Mouse (Mus musculus): ENCODE measurements around the gene Vps4a. TPM values are rescaled to one million over a fixed set of nuclear protein-coding genes. Genes with fewer than 3 reads are reported as not detected.
A peak's percentile ranks its signal among the peaks of the same experiment; 100 is the strongest.

The Vps4a gene
- total RNA-seq, 1 experiment from 2014 or later, result 102 TPM

- peak; percentile 85 for DNase-seq
Measured at GRCm38 (mm10) chr8:107048061-107048941, 17.3 kb downstream of the Vps4a start, which contains the start of gene Pdf. Gene Pdf (minus strand): TSS chr8:107048614.

GRCm38 (mm10) chr8:107049480-107049879, 18.5 kb downstream of the Vps4a start:
- no peak for DNase-seq

GRCm38 (mm10) chr8:107052046-107052445, 21.0 kb downstream of the Vps4a start:
- no peak for DNase-seq

GRCm38 (mm10) chr8:107056076-107056972, 25.3 kb downstream of the Vps4a start, which contains the start of the genes Cog8 and Nip7:
Gene Cog8 (minus strand): TSS chr8:107056689.
Gene Nip7 (plus strand): TSS chr8:107056877.
- DNase-seq, result peak; percentile 93

GRCm38 (mm10) chr8:107056973-107057369, 25.9 kb downstream of the Vps4a start:
- DNase-seq, result no peak

- DNase-seq, result no peak
Measured at GRCm38 (mm10) chr8:107062613-107063012, 31.6 kb downstream of the Vps4a start.

- peak; percentile 23 for DNase-seq
Measured at GRCm38 (mm10) chr8:107065511-107066496, 34.8 kb downstream of the Vps4a start, which contains the start of gene Tmed6. Gene Tmed6 (minus strand): TSS chr8:107065644.

- no peak for DNase-seq
Measured at GRCm38 (mm10) chr8:107073706-107074105, 42.7 kb downstream of the Vps4a start.

- DNase-seq, result no peak
Measured at GRCm38 (mm10) chr8:107074128-107074527, 43.1 kb downstream of the Vps4a start.

GRCm38 (mm10) chr8:107076239-107076888, 45.3 kb downstream of the Vps4a start:
- peak; percentile 44 for DNase-seq

GRCm38 (mm10) chr8:107085358-107085757, 54.3 kb downstream of the Vps4a start:
- DNase-seq, result no peak

GRCm38 (mm10) chr8:107086018-107086417, 55.0 kb downstream of the Vps4a start:
- no peak for DNase-seq

GRCm38 (mm10) chr8:107088526-107089063, 57.6 kb downstream of the Vps4a start:
- no peak for DNase-seq

GRCm38 (mm10) chr8:107090531-107090930, 59.5 kb downstream of the Vps4a start:
- DNase-seq, result no peak

Other genes with a start within 250 kb of the Vps4a start
- gene Has3, start 161.0 kb upstream of the Vps4a start, total RNA-seq (2021), result 0.33 and 0.55 TPM in 2 replicates
- gene Utp4, start 137.6 kb upstream of the Vps4a start, total RNA-seq (2021), result 39.6 and 47.2 TPM in 2 replicates
- 31.4 and 52.7 TPM in 2 replicates for gene Sntb2, start 95.5 kb upstream of the Vps4a start, total RNA-seq (2021)
- 41.0 and 63.8 TPM in 2 replicates for gene Pdf, start 17.4 kb downstream of the Vps4a start, total RNA-seq (2021)
- gene Cog8, start 25.5 kb downstream of the Vps4a start, total RNA-seq (2021), result 47.9 and 48.6 TPM in 2 replicates
- 44.8 and 45.7 TPM in 2 replicates for gene Nip7, start 25.7 kb downstream of the Vps4a start, total RNA-seq (2021)
- not detected in 2 replicates for gene Tmed6, start 34.4 kb downstream of the Vps4a start, total RNA-seq (2021)
- gene Terf2, start 65.3 kb downstream of the Vps4a start, total RNA-seq (2021), result 30.2 and 31.2 TPM in 2 replicates
- gene Cyb5b, start 119.4 kb downstream of the Vps4a start, total RNA-seq (2021), result 570 and 647 TPM in 2 replicates

Measured in adrenal gland, postnatal 25 days (tissue).